Mouse (Mus musculus) bone marrow macrophage, adult 2 months (primary cell): ENCODE measurements around the gene Plekho2.

Experiments
- CTCF ChIP-seq: IDR thresholded peaks from 2 replicates; pipeline ENCODE4 v1.5.1; 2012; ENCODE audit warnings: low read depth, mild to moderate bottlenecking, low read length, moderate library complexity
- POLR2A ChIP-seq: IDR thresholded peaks from 2 replicates; pipeline ENCODE4 v1.6.1; 2012; ENCODE audit warnings: mild to moderate bottlenecking, low read depth, low read length, borderline replicate concordance

GRCm38 (mm10) chr9:65629025-65629766 lies 49.4 kb upstream of the Plekho2 start, which contains the start of gene Rbpms2:
- TF ChIP-seq CTCF: no peak
- TF ChIP-seq POLR2A: no peak
